Mouse (Mus musculus): ENCODE results near the gene Lrp6. TPM values are rescaled to one million over a fixed set of nuclear protein-coding genes. Genes with fewer than 3 reads are reported as not detected.
A peak's percentile ranks its signal among the peaks of the same experiment; 100 is the strongest.

The Lrp6 gene
- polyA plus RNA-seq, 1 experiment, result 8.4 TPM

DNA sequence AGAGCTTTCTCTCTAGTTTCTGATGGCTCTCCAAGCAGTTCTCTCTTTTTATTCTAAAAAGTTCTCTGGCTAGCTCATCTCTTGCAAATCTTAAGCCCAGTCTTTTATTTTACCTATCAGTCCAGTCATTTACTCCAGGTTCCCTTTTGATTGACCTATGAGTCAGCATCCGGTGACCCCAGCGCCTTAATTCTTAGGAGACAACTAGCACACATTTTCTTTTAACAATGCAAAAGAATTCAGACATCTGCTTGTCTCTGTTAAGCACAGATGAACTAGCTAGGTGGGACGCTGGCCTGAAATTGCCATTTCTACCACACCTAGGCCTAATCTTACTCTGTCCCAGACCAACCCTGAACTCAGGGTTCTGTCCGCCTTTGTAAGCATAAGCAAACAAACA is 12.7 kb upstream of the Lrp6 start:
- no peak overlapping the region for H3K4me2 ChIP-seq (ENCODE audit: low read depth)
- H3K27me3 ChIP-seq (ENCODE audit: control insufficient read depth, insufficient read depth, insufficient read length), result no peaks in the 10 kb centered on the region
- no peak overlapping the region for H3K4me3 ChIP-seq
- H3K79me2 ChIP-seq (ENCODE audit: control insufficient read depth, insufficient read depth), result no peaks in the 10 kb centered on the region
- TF ChIP-seq SRF (IDR thresholded peaks at IDR 0.05; ENCODE audit: control insufficient read depth, insufficient read length, low read depth) (no peak), MYOD1 (IDR thresholded peaks at IDR 0.05; ENCODE audit: control insufficient read depth in 1 of 3, insufficient read length in 2 of 3, low read depth in 2 of 3) (no peak), E2F4 (IDR thresholded peaks at IDR 0.05; ENCODE audit: insufficient read depth) (no peak), USF1 (IDR thresholded peaks at IDR 0.05; ENCODE audit: low read depth) (no peak), POLR2AphosphoS2 (IDR thresholded peaks at IDR 0.05; ENCODE audit: insufficient read length, low read depth) (no peak), MAX (IDR thresholded peaks at IDR 0.05; ENCODE audit: low read depth) (no peak), REST (IDR thresholded peaks at IDR 0.05; ENCODE audit: insufficient read depth, insufficient read length) (no peak), TCF3 (IDR thresholded peaks at IDR 0.05; ENCODE audit: insufficient read length, low read depth) (no peak), MYOG (IDR thresholded peaks at IDR 0.05; ENCODE audit: control insufficient read depth in 1 of 3, insufficient read depth in 1 of 3, insufficient read length in 2 of 3, low read depth in 2 of 3) (no peak), CEBPB (IDR thresholded peaks at IDR 0.05; ENCODE audit: insufficient read depth, poor library complexity, severe bottlenecking) (no peak), TCF12 (IDR thresholded peaks at IDR 0.05; ENCODE audit: insufficient read depth, poor library complexity, severe bottlenecking) (no peak), POLR2A (IDR thresholded peaks at IDR 0.05; ENCODE audit: insufficient read length, low read depth) (no peak)
- no peak overlapping the region for H3ac ChIP-seq (ENCODE audit: control insufficient read depth, insufficient read length)
- H3K36me3 ChIP-seq (ENCODE audit: control insufficient read depth, insufficient read depth), result no peaks in the 10 kb centered on the region

DNA sequence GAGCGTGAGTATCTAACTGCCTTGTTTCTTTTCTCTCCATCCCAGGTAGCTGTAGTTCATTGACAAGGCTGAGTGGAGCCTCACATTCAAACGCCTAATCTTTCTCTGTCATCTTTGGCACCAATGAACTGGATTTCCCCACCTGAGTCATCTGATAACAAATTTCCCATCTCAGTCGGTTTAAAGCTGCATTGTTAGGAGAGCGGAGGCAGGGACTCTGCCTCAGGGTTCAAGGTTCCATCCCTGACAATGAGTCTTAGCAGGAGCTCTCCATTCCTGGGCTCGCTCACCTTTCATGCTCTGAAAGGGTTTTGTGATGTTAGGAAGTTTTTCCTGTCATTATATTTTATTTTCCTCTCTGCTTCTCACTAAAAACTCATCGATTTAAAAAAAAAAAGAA is 11.3 kb upstream of the Lrp6 start:
- H3ac ChIP-seq (ENCODE audit: control insufficient read depth, insufficient read length), result no peak overlapping the region
- no peaks in the 10 kb centered on the region for H3K27me3 ChIP-seq (ENCODE audit: control insufficient read depth, insufficient read depth, insufficient read length)
- TF ChIP-seq POLR2AphosphoS2 (IDR thresholded peaks at IDR 0.05; ENCODE audit: insufficient read length, low read depth), result no peak
- TF ChIP-seq REST (IDR thresholded peaks at IDR 0.05; ENCODE audit: insufficient read depth, insufficient read length), result no peak
- no peak for TF ChIP-seq MYOD1 (IDR thresholded peaks at IDR 0.05; ENCODE audit: control insufficient read depth in 1 of 3, insufficient read length in 2 of 3, low read depth in 2 of 3)
- no peak for TF ChIP-seq CEBPB (IDR thresholded peaks at IDR 0.05; ENCODE audit: insufficient read depth, poor library complexity, severe bottlenecking)
- TF ChIP-seq MYOG (IDR thresholded peaks at IDR 0.05; ENCODE audit: control insufficient read depth in 1 of 3, insufficient read depth in 1 of 3, insufficient read length in 2 of 3, low read depth in 2 of 3), result no peak
- TF ChIP-seq E2F4 (IDR thresholded peaks at IDR 0.05; ENCODE audit: insufficient read depth), result no peak
- no peak for TF ChIP-seq TCF12 (IDR thresholded peaks at IDR 0.05; ENCODE audit: insufficient read depth, poor library complexity, severe bottlenecking)
- no peak for TF ChIP-seq MAX (IDR thresholded peaks at IDR 0.05; ENCODE audit: low read depth)
- TF ChIP-seq USF1 (IDR thresholded peaks at IDR 0.05; ENCODE audit: low read depth), result no peak
- TF ChIP-seq TCF3 (IDR thresholded peaks at IDR 0.05; ENCODE audit: insufficient read length, low read depth), result no peak
- no peak for TF ChIP-seq SRF (IDR thresholded peaks at IDR 0.05; ENCODE audit: control insufficient read depth, insufficient read length, low read depth)
- no peak for TF ChIP-seq POLR2A (IDR thresholded peaks at IDR 0.05; ENCODE audit: insufficient read length, low read depth)
- H3K79me2 ChIP-seq (ENCODE audit: control insufficient read depth, insufficient read depth), result no peaks in the 10 kb centered on the region
- no peak overlapping the region for H3K4me2 ChIP-seq (ENCODE audit: low read depth)
- H3K4me3 ChIP-seq, result no peak overlapping the region
- no peaks in the 10 kb centered on the region for H3K36me3 ChIP-seq (ENCODE audit: control insufficient read depth, insufficient read depth)

GRCm38 (mm10) chr6:134575288-134575741 is 8.6 kb upstream of the Lrp6 start:
- no peak for TF ChIP-seq MYOD1 (IDR thresholded peaks at IDR 0.05; ENCODE audit: control insufficient read depth in 1 of 3, insufficient read length in 2 of 3, low read depth in 2 of 3)
- TF ChIP-seq MYOG (IDR thresholded peaks at IDR 0.05; ENCODE audit: control insufficient read depth in 1 of 3, insufficient read depth in 1 of 3, insufficient read length in 2 of 3, low read depth in 2 of 3), result no peak
- no peak for TF ChIP-seq SRF (IDR thresholded peaks at IDR 0.05; ENCODE audit: control insufficient read depth, insufficient read length, low read depth)
- TF ChIP-seq TCF12 (IDR thresholded peaks at IDR 0.05; ENCODE audit: insufficient read depth, poor library complexity, severe bottlenecking), result no peak
- TF ChIP-seq POLR2AphosphoS2 (IDR thresholded peaks at IDR 0.05; ENCODE audit: insufficient read length, low read depth), result no peak
- no peak for TF ChIP-seq MAX (IDR thresholded peaks at IDR 0.05; ENCODE audit: low read depth)
- no peak for TF ChIP-seq E2F4 (IDR thresholded peaks at IDR 0.05; ENCODE audit: insufficient read depth)
- TF ChIP-seq USF1 (IDR thresholded peaks at IDR 0.05; ENCODE audit: low read depth), result no peak
- TF ChIP-seq POLR2A (IDR thresholded peaks at IDR 0.05; ENCODE audit: insufficient read length, low read depth), result no peak
- no peak for TF ChIP-seq TCF3 (IDR thresholded peaks at IDR 0.05; ENCODE audit: insufficient read length, low read depth)
- TF ChIP-seq CEBPB (IDR thresholded peaks at IDR 0.05; ENCODE audit: insufficient read depth, poor library complexity, severe bottlenecking), result no peak
- no peak for TF ChIP-seq REST (IDR thresholded peaks at IDR 0.05; ENCODE audit: insufficient read depth, insufficient read length)
- H3K4me3 ChIP-seq, result no peak overlapping the region
- H3K79me2 ChIP-seq (ENCODE audit: control insufficient read depth, insufficient read depth), result no peaks in the 10 kb centered on the region
- H3K27me3 ChIP-seq (ENCODE audit: control insufficient read depth, insufficient read depth, insufficient read length), result no peaks in the 10 kb centered on the region
- no peak overlapping the region for H3K4me2 ChIP-seq (ENCODE audit: low read depth)
- H3K36me3 ChIP-seq (ENCODE audit: control insufficient read depth, insufficient read depth), result no peaks in the 10 kb centered on the region
- no peak overlapping the region for H3ac ChIP-seq (ENCODE audit: control insufficient read depth, insufficient read length)

DNA sequence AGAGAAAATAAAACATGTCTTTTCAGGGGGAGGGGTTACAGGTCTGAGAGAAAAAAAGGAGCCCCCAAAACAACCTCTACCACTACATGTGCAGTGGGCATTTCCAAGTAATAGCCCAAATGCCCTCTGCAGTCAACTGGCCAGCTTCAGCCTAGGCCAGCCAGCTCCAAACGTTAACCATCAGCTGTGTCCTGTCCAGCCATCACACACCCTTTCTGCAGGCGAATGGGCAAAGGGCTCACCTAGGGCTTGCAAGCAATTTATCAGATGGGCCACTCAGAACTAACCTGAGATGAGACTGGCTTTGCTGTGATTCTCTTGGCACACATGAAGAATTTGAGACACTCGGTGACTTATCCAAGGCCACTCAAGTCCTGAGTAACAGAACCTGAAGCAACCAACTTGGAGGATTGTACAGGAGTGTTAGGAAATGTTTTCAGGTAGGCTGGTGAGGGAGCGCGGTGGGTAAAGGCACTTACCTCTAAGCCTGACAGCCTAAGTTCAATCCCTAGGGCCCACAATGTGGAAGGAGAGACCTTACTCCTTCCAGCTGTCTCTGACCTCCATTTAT is 1.3 kb upstream of the Lrp6 start:
- Histone ChIP-seq H3K4me3 (peak overlapping the region; percentile 75), H3ac (ENCODE audit: control insufficient read depth, insufficient read length) (no peak overlapping the region), H3K36me3 (ENCODE audit: control insufficient read depth, insufficient read depth) (no peaks in the 10 kb centered on the region), H3K27me3 (ENCODE audit: control insufficient read depth, insufficient read depth, insufficient read length) (no peaks in the 10 kb centered on the region), H3K4me2 (ENCODE audit: low read depth) (no peak overlapping the region), H3K79me2 (ENCODE audit: control insufficient read depth, insufficient read depth) (peaks cover 32% of the 10 kb centered on the region)
- no peak for TF ChIP-seq TCF12 (IDR thresholded peaks at IDR 0.05; ENCODE audit: insufficient read depth, poor library complexity, severe bottlenecking)
- no peak for TF ChIP-seq MYOD1 (IDR thresholded peaks at IDR 0.05; ENCODE audit: control insufficient read depth in 1 of 3, insufficient read length in 2 of 3, low read depth in 2 of 3)
- no peak for TF ChIP-seq POLR2AphosphoS2 (IDR thresholded peaks at IDR 0.05; ENCODE audit: insufficient read length, low read depth)

Data from myocyte (in vitro differentiated cells).